Mouse (Mus musculus) bone marrow macrophage, adult 2 months (primary cell): ENCODE measurements around the gene Ang. TPM values are rescaled to one million over a fixed set of nuclear protein-coding genes. Genes with fewer than 3 reads are reported as not detected.
A peak's percentile ranks its signal among the peaks of the same experiment; 100 is the strongest.

Experiments used
- H3K27ac ChIP-seq: 2 replicates; pipeline ENCODE4 v1.5.1; 2012; ENCODE audit warnings: low read depth, low read length; ENCODE audit not compliant: insufficient read depth
- H3K4me1 ChIP-seq: 2 replicates; pipeline ENCODE4 v1.6.1; 2012; ENCODE audit warnings: low read length; ENCODE audit not compliant: control insufficient read depth, insufficient read depth
- H3K4me3 ChIP-seq: 2 replicates; pipeline ENCODE4 v1.5.1; 2012; ENCODE audit warnings: mild to moderate bottlenecking, low read length, moderate library complexity; ENCODE audit not compliant: insufficient read depth
- CTCF ChIP-seq: IDR thresholded peaks from 2 replicates; pipeline ENCODE4 v1.5.1; 2012; ENCODE audit warnings: low read depth, mild to moderate bottlenecking, low read length, moderate library complexity
- POLR2A ChIP-seq: IDR thresholded peaks from 2 replicates; pipeline ENCODE4 v1.6.1; 2012; ENCODE audit warnings: mild to moderate bottlenecking, low read depth, low read length, borderline replicate concordance
- polyA plus RNA-seq: library from polyadenylated mRNA; stranded (reverse); fragments of >200 nt; gene quantifications from 2 replicates; pipeline ENCODE4 v1.2.4, GENCODE M21; 2012; ENCODE audit not compliant: missing spikeins, insufficient read depth, insufficient read length

The Ang gene
- polyA plus RNA-seq = 31.9 and 39.4 TPM in 2 replicates

GRCm38 (mm10) chr14:51090921-51091900, at the start of gene Ang, which contains the start of gene Rnase4:
TSS of gene Ang (plus strand) at chr14:51091150.
TSS of gene Rnase4 (plus strand) at chr14:51091077.
- H3K27ac ChIP-seq = peak within 1 kb of the TSS; percentile 96
- H3K4me3 ChIP-seq = peak within 1 kb of the TSS; percentile 86
- TF ChIP-seq CTCF = no peak
- TF ChIP-seq POLR2A = no peak
- H3K4me1 ChIP-seq = peaks cover 23% of the 10 kb centered on the region

DNA sequence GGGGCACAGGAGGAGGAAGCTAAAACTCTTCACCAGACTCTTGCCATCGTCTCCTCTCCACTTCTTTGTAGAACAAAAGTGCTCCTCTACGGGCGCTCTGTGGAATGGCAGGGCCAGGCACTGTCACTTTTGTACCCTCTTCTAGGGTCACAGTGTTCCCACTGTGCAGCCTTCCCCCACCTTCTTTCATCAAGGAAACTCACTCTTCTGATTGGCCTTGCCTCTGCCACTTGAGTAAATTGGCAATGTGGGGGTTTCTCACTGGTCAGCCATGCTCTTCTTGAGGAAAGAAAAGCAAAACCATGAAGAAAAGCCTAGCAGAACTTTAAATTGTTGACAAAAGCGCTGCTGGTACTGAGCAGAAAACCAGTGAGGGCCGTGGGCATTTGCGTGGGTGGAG, 49.2 kb upstream of the Ang start, which contains the start of gene Rnase9:
TSS of gene Rnase9 (minus strand) at position 101 of the 400 bp plus-strand sequence.
- TF ChIP-seq POLR2A (no peak), CTCF (no peak)
- Histone ChIP-seq H3K27ac (no peak within 1 kb of the TSS), H3K4me3 (no peak within 1 kb of the TSS), H3K4me1 (peaks cover 6% of the 10 kb centered on the region)

DNA sequence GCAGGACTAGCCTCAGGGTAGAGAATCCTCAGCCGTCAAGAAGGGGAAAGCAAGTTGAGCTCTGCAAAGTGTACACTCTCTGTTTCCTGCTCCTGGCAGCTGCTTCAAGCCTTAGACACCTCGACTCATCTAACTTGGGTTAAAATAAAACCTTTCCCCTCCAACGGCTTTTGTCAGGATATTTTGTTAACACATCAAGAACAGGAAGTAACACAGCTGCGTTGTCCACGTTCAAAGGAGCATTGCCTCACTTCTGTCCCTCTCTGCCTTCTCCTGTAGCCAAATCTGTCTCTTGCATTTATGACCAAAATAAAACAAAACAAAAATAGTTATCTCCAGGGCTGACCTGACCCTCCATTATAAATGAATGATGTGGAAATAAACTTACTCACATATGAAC, 43.1 kb upstream of the Ang start:
- no peak overlapping the region for H3K27ac ChIP-seq
- TF ChIP-seq CTCF (no peak), POLR2A (no peak)

GRCm38 (mm10) chr14:51050063-51050462, 40.9 kb upstream of the Ang start, which contains the start of gene Rnase11:
TSS of gene Rnase11 (minus strand) at chr14:51050163.
- TF ChIP-seq POLR2A (no peak), CTCF (no peak)

More for the DNA sequence above, 43.1 kb upstream of the Ang start:
- Histone ChIP-seq H3K4me3 (no peak overlapping the region), H3K4me1 (peaks cover 10% of the 10 kb centered on the region)

GRCm38 (mm10) chr14:51051941-51052340, 39.0 kb upstream of the Ang start:
- peaks cover 10% of the 10 kb centered on the region for H3K4me1 ChIP-seq
- H3K27ac ChIP-seq = no peak overlapping the region
- no peak overlapping the region for H3K4me3 ChIP-seq
- no peak for TF ChIP-seq POLR2A

More at GRCm38 (mm10) chr14:51050063-51050462, 40.9 kb upstream of the Ang start, which contains the start of gene Rnase11:
- Histone ChIP-seq H3K4me1 (peaks cover 10% of the 10 kb centered on the region), H3K27ac (no peak within 1 kb of the TSS), H3K4me3 (no peak within 1 kb of the TSS)

DNA sequence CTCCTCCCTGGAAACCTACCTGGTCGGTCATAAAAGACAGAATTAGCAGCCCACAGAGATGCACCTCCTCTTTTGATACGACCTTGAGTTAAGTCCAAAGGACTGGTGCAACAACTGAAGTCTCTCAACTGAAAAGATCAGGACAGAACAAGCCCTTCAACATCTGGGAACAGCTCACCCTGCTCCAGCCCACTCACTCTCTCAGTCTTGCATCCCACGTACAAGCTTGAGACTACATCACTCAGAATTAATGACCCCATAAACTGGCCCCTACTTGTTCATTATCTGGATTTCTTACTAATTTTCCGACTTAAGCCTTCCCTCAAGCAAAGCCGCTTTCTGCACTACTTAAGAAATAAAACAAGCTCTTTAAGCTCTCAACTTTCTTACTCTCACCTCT, 37.8 kb upstream of the Ang start:
- Histone ChIP-seq H3K4me3 (no peak overlapping the region), H3K27ac (no peak overlapping the region), H3K4me1 (peaks cover 1% of the 10 kb centered on the region)
- TF ChIP-seq CTCF (no peak), POLR2A (no peak)

DNA sequence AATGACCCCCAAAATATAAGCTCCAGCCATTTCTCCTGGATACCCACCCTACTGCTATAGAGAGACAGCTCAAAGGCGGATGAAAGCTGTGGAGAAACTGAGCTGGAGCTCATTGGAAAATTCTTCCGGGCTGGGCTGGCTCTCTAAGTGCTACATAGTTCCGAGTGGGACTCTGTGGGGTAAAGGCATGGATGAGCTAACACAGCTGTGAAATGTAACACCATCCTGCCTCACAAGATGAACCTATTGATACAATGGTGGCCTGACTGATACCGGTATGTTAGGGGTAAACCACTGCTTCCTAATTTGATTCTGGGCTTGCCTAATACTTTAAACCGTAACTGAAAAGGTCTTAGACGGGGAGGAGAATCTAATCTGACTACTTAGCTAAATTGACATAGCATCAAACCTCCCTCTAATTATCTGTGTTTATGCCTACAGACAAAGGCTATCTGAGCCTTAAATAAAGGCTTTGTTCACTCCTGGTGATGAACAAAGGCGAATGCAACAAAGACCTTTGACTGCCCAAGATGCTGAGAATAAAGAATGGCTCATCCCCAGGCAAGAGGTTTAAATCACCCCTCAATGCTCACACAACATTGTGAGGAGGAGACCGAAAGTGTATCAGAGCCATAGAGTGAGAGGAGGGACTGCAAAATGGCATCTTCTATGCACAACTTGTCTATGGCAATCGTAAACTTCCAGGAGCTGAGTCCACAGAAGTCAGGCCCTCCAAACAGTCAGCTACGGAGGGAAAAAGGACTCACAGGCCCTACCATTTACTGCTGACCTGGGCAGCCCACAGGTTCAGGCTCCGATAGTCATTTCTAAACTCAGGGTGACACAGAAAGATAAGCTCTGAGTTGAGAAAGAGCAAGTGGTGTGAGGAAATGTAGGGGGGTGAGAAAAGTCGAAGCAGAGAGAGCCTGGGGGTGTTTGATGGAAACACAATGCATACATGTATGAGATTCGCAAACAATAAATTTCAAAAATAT, 36.4 kb upstream of the Ang start:
- H3K4me3 ChIP-seq = no peak overlapping the region
- TF ChIP-seq POLR2A = no peak
- TF ChIP-seq CTCF = no peak
- no peak overlapping the region for H3K27ac ChIP-seq
- no peaks in the 10 kb centered on the region for H3K4me1 ChIP-seq

- no peak within 1 kb of the TSS for H3K4me3 ChIP-seq
- no peak within 1 kb of the TSS for H3K27ac ChIP-seq
- peaks cover 1% of the 10 kb centered on the region; the same call in 1 of the 2 replicates for H3K4me1 ChIP-seq
- TF ChIP-seq CTCF (no peak), POLR2A (no peak)
Measured at GRCm38 (mm10) chr14:51057401-51057831, 33.5 kb upstream of the Ang start, which contains the start of gene Rnase12. TSS of gene Rnase12 (minus strand) at chr14:51057661.

GRCm38 (mm10) chr14:51060761-51061160, 30.2 kb upstream of the Ang start:
- Histone ChIP-seq H3K4me1 (peaks cover 6% of the 10 kb centered on the region), H3K27ac (no peak overlapping the region), H3K4me3 (no peak overlapping the region)
- TF ChIP-seq POLR2A (no peak), CTCF (no peak)
